Mouse (Mus musculus): ENCODE measurements around the gene H2afj. TPM values are rescaled to one million over a fixed set of nuclear protein-coding genes. Genes with fewer than 3 reads are reported as not detected.

H2afj gene
- total RNA-seq (2023; ENCODE audit: inconsistent age): 60.9 to 81.4 TPM (median 66.9 TPM) in 4 replicates

DNA sequence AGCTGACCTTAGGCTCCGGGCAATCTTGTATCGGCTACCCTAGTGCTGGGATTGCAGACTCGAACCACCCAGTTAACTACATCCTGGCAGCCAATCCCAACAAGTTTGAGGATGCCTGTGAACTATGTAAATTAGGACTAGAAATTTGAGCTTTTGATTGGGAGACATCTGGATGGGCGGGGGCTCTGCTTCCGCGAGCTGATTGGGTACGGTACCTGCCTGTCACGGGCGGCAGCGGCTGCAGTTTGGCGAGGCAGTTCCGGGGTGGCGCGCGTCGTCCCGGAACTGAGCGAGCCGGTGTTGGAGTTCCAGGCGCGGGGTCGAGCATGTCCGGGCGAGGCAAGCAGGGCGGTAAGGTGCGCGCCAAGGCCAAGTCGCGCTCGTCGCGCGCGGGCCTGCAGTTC, at the start of gene H2afj:
H2afj (plus strand) TSS at position 231 of the 404 bp plus-strand sequence.

DNA sequence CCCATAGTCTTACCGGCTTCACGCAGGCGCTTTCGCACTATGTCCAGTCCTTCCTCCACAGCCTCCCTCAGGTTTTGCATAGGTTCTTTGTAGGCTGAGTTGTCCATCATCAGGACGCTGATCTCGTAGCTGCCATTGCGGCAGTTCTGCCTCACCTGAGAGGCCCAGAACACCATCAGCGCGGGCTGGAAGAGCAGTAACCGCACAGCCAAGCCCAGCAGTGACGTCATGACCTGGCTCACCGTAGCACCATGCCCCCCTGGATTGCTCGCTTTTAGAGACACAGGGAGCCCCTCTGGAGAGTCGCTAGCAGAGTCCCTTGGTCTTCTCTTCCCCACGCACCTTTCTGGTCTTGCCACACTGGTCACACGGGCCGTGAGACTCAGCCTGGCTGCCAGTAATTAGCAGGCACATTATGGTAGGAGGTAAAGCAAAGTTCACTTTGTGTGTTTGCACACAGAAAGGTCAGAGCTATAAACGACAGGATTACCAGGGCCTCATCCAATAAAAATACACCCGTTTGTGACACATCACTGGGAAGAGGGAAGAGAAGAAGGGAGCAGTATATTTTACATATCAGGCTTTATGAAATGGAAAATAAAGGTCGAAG, 26.6 kb upstream of the H2afj start, which contains the start of gene Gucy2c:
Gucy2c (minus strand) TSS at position 389 of the 610 bp plus-strand sequence.

DNA sequence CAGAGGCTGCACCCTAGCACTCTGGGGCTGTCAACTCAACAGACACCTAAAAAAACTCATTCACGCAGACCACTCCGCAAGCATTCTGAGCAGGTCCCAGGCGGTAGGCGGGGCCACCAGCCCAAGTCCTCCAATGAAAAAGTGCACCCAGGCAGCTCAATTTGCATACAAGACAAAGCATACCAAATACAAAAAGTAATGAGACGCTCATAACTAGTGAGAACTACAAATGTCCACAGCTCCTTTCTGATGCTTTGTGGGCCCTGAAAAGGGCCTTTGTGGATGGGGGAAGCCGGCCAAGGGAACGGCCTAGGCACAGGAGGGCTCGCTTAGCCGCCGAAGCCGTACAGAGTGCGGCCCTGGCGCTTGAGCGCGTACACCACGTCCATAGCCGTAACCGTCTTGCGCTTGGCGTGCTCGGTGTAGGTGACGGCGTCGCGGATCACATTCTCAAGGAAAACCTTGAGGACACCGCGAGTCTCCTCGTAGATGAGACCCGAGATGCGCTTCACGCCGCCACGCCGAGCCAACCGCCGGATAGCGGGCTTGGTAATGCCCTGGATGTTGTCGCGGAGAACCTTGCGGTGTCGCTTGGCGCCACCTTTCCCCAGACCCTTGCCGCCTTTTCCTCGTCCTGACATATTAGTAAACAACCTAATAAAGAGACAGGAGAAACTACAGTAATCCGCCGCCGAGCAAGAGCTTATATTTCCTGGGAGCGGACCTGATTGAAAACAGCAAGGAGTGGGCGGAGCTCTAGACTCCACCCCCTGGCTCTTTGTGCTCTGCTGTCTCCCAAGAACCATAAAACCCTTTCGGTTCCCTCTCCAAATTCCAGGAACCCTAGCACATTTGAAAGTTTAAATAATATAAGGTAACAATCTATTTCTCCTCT, 4.1 kb upstream of the H2afj start, which contains the start of gene Hist4h4:
Hist4h4 (minus strand) TSS at position 677 of the 895 bp plus-strand sequence.

DNA sequence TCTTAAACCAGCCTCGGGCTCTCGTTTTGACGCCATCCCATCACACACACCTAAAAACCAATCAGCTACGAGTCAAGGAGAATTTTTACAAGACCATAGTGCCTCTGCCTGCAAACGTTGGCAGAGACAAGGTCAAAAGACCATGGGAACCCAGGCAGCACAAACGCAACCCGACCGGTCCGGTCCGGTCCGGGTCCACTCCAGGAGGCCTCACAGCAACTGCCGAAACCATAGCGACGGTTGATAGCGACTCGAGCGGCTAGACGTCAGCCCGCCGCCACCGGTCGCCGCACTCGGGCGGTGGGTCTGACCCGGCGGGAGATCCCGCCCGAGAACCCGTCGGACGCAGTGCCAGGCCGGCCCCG, 19.5 kb downstream of the H2afj start, which contains the start of gene BC049715:
BC049715 (plus strand) TSS at position 111 of the 365 bp plus-strand sequence.

DNA sequence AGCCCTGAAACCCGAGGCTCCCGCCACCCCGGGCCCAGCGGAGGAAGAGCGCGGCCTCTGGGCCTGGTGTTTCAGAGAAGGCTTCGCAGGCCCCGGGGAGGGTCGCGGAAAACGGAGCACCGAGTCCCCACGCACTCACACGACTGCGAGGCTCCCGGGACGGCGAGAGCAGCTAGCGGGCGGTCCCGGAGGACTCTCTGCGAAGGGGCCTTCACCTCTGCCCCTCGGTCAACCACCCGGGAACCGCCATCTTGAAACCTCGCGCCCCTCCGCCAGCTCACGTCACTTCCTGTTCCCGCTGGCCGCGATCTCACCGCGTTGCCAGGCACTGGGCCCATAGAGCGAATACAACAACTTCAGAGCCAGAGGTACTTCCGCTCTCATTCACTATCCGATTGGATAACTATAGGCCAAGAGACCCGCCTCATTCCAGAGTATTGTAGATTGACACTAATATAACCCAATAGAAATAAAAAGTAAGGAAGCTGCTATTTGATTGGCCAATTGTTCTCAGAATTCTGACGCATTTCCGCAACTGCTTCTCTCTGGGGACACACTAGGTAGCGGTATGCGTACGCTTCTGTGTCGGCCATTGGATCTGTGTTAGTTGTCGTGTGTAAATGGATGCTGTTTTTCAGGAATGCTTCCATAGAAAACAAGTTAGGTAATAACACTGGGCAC, 20.0 kb downstream of the H2afj start, which contains the start of gene Wbp11:
Wbp11 (minus strand) TSS at position 353 of the 681 bp plus-strand sequence.

DNA sequence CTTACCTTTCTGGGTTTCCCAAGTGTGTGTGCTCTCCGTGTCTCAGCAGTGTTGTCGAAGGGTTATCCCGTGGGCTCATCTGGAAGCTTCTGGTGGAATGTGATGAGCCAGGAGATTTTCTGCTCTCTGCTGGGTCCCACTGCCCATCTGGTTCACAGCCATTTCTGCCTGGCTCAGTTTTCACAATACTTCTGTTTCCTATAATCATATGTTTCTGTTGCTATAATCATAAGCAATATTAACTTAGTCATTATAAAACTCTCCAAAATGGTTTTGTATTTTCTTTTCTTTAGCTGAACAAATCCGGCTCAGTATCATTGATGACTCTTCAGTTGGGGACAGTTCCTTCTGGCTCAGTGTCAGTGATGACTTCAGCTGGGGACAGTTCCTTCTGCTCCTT, 27.3 kb downstream of the H2afj start, which contains the start of gene Smco3:
Smco3 (minus strand) TSS at position 101 of the 400 bp plus-strand sequence.

DNA sequence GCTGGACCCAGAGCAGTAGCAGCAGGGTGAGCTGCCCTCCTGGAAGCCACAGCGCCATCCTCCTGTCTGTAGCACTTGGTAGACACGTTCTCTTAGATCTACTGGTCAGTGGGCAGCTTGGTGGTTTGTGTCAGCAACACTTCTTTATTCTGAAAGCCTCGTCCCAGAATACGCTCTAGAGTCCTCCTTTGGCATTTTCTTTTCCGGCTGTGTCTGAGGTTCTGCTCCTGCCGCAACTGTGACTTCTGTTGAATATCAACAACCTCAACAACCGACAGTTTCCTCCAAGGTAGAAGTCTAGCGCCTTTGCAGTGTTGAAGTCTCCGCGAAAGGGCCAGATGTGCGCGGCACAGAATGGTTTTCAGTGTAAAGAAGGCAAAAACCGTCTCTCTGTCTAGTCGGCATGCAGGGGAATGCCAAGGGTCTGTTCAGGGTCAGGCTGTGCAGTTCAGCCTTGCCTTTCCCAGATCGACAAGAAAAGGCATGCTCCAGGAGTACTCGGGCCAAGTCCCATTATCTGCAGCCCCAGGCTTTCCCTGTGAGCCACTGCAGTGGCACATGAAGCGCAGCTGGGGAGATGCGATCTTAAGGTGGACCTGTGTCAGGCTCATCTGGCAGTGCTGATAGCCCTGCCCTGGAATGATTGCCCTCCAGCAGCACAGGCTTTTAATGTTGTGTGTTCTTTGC, 49.3 kb downstream of the H2afj start, which contains the start of gene Art4:
Art4 (minus strand) TSS at position 548 of the 687 bp plus-strand sequence.

Other genes starting within 250 kb of the H2afj start
- gene Plbd1, start 146.3 kb upstream of the H2afj start, total RNA-seq (2023; ENCODE audit: inconsistent age): 68.3 to 80.6 TPM (median 78.4 TPM) in 4 replicates
- gene Gucy2c, start 26.5 kb upstream of the H2afj start, total RNA-seq (2023; ENCODE audit: inconsistent age): 0.12 to 0.13 TPM in 2 of 4 replicates, not detected in the others
- 16.2 to 18.0 TPM (median 17.3 TPM) in 4 replicates for gene Hist4h4, start 3.8 kb upstream of the H2afj start, total RNA-seq (2023; ENCODE audit: inconsistent age)
- gene BC049715, start 19.4 kb downstream of the H2afj start, total RNA-seq (2023; ENCODE audit: inconsistent age): 2.9 to 6.8 TPM (median 4.8 TPM) in 4 replicates
- gene Wbp11, start 20.0 kb downstream of the H2afj start, total RNA-seq (2023; ENCODE audit: inconsistent age): 216 to 249 TPM (median 231 TPM) in 4 replicates
- 0.29 TPM in 1 of 4 replicates, not detected in the others for gene Smco3, start 27.2 kb downstream of the H2afj start, total RNA-seq (2023; ENCODE audit: inconsistent age)
- gene Art4, start 49.5 kb downstream of the H2afj start, total RNA-seq (2023; ENCODE audit: inconsistent age): 0.27 to 0.48 TPM (median 0.27 TPM) in 3 of 4 replicates, not detected in the other
- gene Mgp, start 67.6 kb downstream of the H2afj start, total RNA-seq (2023; ENCODE audit: inconsistent age): not detected in 4 replicates
- 10.3 to 15.9 TPM (median 12.8 TPM) in 4 replicates for gene Erp27, start 113.9 kb downstream of the H2afj start, total RNA-seq (2023; ENCODE audit: inconsistent age)
- gene Pde6h, start 115.6 kb downstream of the H2afj start, total RNA-seq (2023; ENCODE audit: inconsistent age): 0.10 TPM in 1 of 4 replicates, not detected in the others
- 979 to 1,034 TPM (median 997 TPM) in 4 replicates for gene Arhgdib, start 133.7 kb downstream of the H2afj start, total RNA-seq (2023; ENCODE audit: inconsistent age)

All from B cell, adult (primary cell).